Mouse (Mus musculus): ENCODE data around the gene Sprn.

Sprn gene

GRCm38 (mm10) chr7:140154218-140154927 is at the start of gene Sprn:
TSS of gene Sprn (minus strand) at chr7:140154877.
- DNase-seq, result peak; percentile 48

GRCm38 (mm10) chr7:140201090-140201489 is 46.4 kb upstream of the Sprn start:
- DNase-seq, result no peak

DNA sequence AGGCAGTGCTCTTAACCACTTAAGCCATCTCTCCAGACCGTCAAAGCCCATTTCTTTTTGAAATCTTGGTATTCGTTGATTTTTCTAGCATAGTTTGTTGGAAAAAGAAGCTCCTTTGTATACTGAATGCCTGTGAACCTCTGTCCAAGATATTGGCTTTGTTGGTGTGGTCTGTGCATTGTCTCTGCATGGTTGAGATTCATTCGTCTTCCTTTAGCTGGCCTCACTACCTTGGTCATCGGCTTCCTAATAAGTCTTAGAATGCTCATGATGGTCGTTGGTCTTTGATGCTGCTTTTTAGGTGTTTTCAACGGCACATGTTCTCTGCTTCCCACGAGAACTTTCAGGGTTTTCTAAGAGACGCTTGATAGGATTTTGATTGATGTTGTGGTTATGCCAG is 41.3 kb upstream of the Sprn start:
- DNase-seq, result no peak

DNA sequence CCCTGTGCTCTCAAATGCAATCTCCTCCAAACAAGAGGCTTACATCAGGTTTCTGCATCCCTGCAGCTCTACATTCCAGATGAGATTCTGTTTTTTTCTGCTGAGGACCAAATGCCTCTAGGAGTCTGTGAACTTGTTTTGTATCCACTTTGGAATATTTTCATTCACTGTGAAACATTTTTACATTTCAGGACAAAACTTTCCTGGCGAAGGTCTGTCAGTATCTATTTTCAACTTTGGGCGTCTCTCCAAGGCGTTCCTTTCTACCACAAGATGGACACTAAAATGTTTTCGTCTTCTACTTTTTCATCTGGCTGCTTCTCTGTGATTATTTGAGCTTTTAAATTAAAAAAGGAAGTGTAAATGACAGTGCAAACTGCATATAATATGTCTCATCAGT is 39.4 kb upstream of the Sprn start:
- DNase-seq, result no peak

- no peak for DNase-seq
Measured at GRCm38 (mm10) chr7:140192851-140193250, 38.2 kb upstream of the Sprn start.

DNA sequence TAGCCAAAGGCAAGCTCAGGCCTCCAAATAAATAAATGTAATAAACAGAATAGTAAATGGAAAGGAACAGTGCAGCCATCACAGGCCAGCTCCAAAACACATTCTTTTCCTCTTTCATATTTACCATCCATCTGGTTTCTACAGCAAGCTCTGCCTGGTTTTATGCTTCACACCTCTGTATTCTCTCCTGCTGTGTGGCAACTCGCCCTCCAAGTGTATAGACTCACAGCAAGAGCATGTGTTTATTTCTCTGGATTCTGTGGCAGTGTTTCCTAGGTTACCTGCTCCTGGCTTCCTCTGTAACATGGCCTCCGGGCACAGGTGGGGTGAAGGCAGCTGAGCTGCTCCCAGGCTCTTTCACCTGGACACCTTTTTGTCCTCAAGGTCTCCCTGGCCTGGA is 37.8 kb upstream of the Sprn start:
- no peak for DNase-seq

- no peak for DNase-seq
Measured at GRCm38 (mm10) chr7:140190435-140190834, 35.8 kb upstream of the Sprn start.

GRCm38 (mm10) chr7:140188391-140189328 is 34.0 kb upstream of the Sprn start:
- DNase-seq, result peak; percentile 56

DNA sequence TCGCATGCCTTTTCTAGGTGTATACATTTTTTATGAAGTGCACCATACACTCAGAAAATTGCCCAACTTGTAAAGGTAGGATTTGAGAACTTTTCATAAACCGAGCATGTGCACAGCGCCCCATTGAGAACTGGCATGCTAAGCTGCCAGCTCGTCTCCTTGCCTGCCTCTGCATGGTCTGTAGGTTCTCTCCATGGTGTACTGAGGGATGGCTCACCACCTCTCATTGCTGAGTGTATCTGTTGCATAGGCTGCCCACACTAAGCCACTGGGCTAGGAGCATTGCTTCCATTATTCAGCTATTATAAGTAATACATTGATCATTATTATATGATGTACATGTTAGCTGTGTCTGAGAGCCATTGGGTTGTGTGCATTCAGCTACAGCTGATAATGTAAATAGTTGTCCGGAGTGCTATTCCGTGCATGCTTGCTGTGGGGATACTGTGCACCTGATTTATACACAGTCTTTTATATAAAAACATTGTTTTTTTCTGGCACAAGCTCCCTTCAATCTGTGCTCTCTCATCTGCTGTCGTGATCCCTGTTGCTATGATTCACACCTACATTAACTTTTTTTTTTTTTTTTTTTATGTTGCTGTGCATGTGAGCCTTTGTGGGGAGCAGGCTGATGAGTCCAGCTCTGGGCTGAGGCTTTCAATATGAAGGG is 33.2 kb upstream of the Sprn start:
- DNase-seq, result no peak

DNA sequence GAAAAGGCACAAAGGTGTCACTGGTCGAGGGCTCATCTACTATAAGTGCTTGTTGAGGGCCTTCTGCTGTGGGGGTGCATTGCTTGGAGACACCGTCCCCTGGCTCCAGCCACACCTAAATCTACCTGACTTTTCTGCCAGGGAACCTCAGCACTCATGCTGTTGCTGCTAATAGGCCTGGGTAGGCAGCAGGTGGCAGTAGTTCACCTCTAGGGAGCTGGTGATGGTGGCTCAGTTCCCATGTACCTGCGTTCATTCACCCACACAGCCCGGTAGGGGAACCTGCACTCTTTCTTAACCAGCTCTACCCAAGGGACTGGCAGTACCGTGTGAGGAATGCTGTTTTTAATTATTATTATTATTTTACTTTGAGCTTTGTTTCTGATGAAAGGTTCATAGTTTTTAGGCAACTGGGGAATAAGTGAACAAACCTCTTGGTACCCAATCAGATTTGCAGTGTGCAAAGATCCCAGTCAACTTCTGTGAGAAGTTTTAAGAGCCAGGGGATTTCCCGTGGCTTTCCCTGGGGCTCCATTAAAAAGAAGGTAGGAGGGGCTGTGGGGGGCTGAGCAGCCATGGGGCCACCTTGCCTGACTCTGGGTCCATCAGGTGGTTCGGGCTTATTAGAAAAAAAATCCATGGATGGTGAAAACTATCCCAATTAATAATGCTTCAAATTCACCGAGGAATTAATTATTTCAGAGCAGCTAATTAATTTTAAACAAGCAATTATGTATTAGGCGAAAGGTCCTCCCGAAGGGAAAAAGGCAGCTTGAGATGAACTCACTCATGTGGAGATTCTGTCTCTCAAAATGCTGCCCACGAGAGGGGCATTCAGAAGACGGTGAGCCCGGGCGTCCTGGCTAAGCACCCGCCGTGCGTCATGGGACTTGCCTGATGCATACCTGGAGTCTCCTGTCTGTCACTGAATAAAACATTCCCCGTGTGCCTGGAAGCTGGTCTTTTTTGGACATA is 32.3 kb upstream of the Sprn start:
- peak; percentile 23 for DNase-seq

DNA sequence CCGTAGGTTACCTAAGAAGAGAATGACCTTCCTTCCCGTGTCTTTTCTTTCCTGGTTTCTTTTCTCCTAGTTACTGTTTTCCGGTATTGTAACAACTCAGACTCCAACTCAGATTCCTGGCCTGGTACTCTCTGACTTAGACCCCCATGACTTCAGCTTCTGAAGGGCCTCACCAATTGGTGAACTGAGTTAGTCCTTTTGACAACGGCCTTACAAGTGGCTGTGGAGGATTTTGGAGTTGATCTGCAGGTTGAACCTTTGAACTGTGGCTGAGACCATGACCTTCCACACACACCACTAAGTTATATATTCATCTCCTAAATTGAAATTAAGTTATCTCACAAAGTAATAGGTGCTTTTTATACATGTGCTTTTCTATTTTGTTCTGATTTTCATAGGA is 29.5 kb upstream of the Sprn start:
- no peak for DNase-seq

DNA sequence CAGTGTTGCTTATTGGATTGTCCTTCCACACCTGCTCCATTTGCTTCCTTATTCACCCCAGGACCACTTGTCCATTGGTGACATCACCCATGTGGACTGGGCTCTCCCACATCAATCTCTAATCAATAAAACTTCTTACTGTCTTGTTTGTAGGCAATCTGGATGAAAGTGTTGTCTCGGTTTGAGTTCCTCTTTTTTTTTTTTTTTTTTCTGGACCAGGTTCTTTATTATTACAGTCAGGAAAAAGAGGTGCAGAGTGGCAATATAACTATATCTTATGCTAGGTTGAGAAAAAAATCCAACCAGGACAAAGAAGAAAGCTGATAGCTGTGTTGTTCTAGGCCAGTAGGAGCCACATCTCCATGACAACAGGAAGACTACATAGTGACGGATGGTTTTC is 26.0 kb upstream of the Sprn start:
- DNase-seq, result no peak

- DNase-seq, result no peak
Measured at GRCm38 (mm10) chr7:140179176-140179575, 24.5 kb upstream of the Sprn start.

- no peak for DNase-seq
Measured at GRCm38 (mm10) chr7:140172936-140173335, 18.3 kb upstream of the Sprn start, which contains the start of gene Olfr523. TSS of gene Olfr523 (plus strand) at chr7:140173217.

DNA sequence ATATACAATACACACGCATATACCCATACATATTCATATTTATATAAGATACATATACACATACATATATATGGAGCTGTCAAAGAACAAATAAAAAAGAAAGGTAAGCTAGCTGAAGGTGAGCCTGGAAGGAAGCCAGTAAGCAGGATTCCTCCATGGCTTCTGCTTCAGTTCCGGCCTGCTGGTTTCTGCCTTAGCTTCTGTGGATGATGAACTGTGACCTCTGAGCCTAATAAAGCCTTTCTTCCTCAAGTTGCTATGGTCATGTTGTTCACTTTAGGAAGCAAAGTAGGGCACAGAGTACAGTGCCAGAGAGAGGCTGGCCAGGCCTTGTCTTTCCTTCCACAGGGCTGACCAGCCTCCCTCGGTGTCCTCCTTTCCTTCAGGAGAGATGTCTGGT is 16.2 kb upstream of the Sprn start:
- no peak for DNase-seq

DNA sequence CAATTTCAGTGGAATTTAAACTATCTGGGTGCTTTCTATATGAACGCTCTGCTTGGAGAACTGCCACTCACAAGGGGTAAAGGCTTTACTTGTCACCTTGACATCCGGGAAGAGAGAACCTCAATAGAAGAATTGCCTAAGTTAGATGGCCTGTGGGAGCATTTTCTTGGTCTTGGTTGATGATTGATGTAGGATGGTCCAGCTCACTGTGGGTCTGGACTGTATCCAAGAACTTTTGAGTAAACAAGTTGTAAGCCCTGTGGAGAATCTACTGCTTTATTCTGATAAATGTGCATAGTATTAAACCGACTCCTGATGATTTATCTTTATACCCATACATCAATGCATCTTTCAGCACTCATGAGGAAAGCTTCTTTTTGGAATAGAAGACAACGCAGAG is 14.7 kb upstream of the Sprn start:
- no peak for DNase-seq

DNA sequence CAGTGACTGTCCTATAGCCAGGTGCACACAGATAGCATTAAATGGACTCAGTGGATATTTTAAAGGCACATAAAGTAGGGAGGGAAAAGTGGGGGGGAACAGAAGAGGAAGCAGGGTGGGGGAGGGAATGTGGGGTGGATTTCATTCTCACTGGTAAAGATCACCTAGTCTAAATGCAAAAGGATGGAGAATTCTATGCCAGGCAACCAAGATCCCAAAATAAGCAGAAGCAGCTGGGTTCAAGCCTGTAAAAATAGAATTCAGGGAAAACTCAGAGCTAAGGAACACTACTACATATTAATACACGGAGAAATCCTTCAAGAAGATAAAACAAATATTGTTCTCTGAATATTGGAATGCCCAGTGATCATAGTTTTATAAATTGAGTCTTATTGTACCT is 13.3 kb upstream of the Sprn start:
- no peak for DNase-seq

- no peak for DNase-seq
Measured at GRCm38 (mm10) chr7:140164664-140165063, 10.0 kb upstream of the Sprn start, which contains the start of gene Olfr522. TSS of gene Olfr522 (minus strand) at chr7:140164764.

DNA sequence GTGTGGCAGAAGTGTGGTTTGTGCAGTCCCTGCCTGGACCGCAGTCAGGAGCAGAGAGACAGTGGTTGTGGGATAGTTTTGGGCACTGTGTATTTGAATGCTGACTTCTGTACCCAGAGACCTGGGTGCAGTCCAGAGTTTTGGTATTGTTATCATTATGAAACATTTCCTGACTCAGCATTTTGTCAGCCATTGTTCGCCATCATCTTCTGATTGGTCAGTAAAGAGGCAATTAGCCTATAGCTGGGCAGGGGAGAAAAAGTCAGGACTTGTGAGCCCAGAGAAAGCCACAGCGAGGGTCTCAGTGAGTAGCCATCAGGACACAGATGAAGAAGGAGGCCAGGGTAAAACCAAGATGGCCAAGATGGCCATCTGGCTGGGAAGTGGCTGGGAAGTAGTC is 5.7 kb upstream of the Sprn start:
- DNase-seq, result no peak

DNA sequence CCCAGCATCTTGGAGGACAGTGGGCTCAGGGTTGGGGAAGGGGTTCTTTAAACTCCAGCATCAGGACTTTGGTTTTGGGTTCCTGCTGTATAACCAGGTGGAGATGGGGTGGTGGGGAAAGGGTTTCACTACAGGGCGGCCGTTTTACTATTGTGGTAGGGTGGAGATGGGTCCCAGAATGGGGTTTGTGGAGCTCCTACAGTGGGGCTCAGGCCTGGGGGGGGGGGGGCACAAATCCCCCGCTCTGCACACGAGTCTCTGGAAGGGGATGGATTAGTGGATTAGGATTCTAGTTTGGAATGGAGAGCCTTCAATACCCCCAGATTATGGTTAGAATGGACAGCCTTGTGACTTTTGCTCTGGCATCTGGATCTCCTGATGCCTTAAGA is 854 bp downstream of the Sprn start:
- DNase-seq, result no peak

DNA sequence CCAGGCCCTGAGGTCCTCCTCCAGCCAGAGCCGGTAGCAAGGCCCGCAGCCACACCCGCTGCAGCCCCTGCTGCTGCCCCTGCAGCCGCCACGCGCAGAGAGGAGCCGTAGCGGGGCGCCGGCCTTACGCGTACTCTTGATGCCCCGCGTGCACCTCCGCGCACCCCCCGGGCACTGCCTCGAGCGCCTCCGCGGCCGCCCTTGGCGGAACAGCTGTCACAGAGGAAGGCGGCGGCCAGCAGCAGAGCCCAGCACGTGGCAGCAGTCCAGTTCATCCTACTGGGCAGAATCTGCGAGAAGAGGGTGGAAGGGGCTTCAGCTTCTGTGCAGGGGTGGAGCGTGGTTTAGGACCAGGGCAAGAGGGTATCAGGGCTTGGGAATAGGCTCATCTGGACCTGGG is 1.3 kb downstream of the Sprn start:
- DNase-seq, result peak; percentile 45

DNA sequence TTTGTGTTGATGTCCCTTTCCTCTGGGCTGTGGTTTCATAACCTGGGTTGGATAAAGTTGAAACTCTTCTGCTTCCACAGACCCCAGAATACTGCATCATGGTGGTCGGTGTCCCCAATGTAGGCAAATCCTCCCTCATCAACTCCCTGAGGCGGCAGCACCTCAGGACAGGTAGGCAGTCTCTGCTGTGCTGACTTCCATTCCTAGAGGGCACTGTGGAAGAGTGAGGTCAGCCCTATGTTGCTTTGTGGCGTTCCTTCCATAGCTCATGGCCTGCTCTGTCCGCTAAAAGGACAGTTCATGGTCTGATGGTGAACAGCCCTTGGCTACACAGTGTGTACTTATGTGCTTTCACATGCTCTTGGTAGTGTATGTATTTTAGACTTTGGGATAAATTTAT is 10.1 kb downstream of the Sprn start:
- no peak for DNase-seq
